Mouse (Mus musculus) stomach, embryonic 14.5 days (tissue): ENCODE measurements around the gene Il15. TPM values are rescaled to one million over a fixed set of nuclear protein-coding genes. Genes with fewer than 3 reads are reported as not detected.

Source experiments
- ATAC-seq: fragments of 200-750 bp; cut with Nextera tagmentation; 2 replicates; pipeline ENCODE4 v1.8.0; 2017; ENCODE audit warnings: low read depth, moderate TSS enrichment; ENCODE audit not compliant: insufficient number of reproducible peaks, insufficient read depth, low FRiP score
- H3K27ac ChIP-seq: fragments of 300-500 bp; sonication (generic); 2 replicates; pipeline ENCODE4 v1.5.1; 2014; ENCODE audit warnings: mild to moderate bottlenecking, low read length, moderate library complexity, mixed read lengths
- H3K27me3 ChIP-seq: fragments of 300-500 bp; sonication (generic); 2 replicates; pipeline ENCODE4 v1.6.1; 2014; ENCODE audit warnings: low read length, control low read depth, mixed read lengths; ENCODE audit not compliant: control insufficient read depth, insufficient read depth
- H3K36me3 ChIP-seq: fragments of 300-500 bp; sonication (generic); 2 replicates; pipeline ENCODE4 v1.6.1; 2014; ENCODE audit warnings: mild to moderate bottlenecking, control low read depth, low read length, moderate library complexity, mixed read lengths; ENCODE audit not compliant: control insufficient read depth, insufficient read depth
- H3K4me1 ChIP-seq: fragments of 300-500 bp; sonication (generic); 2 replicates; pipeline ENCODE4 v1.6.1; 2014; ENCODE audit warnings: low read length, control low read depth, mixed read lengths; ENCODE audit not compliant: control insufficient read depth, insufficient read depth
- H3K4me2 ChIP-seq: fragments of 300-500 bp; sonication (generic); replicated peaks from 2 replicates; pipeline ENCODE4 v1.6.1; 2014; ENCODE audit warnings: low read depth, low read length, control low read depth
- H3K4me3 ChIP-seq: fragments of 300-500 bp; sonication (generic); 2 replicates; pipeline ENCODE4 v1.5.1; 2014; ENCODE audit warnings: low read depth, low read length, control low read depth
- H3K9ac ChIP-seq: fragments of 300-500 bp; sonication (generic); replicated peaks from 2 replicates; pipeline ENCODE4 v1.6.1; 2014; ENCODE audit warnings: low read depth, mild to moderate bottlenecking, control low read depth, low read length, moderate library complexity, mixed read lengths
- H3K9me3 ChIP-seq: fragments of 300-500 bp; sonication (generic); 2 replicates; pipeline ENCODE4 v1.6.1; 2016; ENCODE audit warnings: low read depth, low read length, control low read depth; ENCODE audit not compliant: control insufficient read depth
- WGBS: fragments of 180-500 bp; shearing (Covaris S2); extraction: QIAGEN DNeasy Blood & Tissue Kit; methylation state at CpG from one replicate; pipeline ENCODE4 v1.1.7; 2014; 5-methylcytosine and 5-hydroxymethylcytosine counted together
- polyA plus RNA-seq: library from polyadenylated mRNA; unstranded; fragments of >200 nt; fragmentation: Nextera tagmentation; extraction: Ambion mirVana; gene quantifications from 2 replicates; pipeline ENCODE4 v1.2.1, GENCODE M21; 2014

Il15 gene
- polyA plus RNA-seq, 1 experiment from 2014 or later: 3.8 TPM

DNA sequence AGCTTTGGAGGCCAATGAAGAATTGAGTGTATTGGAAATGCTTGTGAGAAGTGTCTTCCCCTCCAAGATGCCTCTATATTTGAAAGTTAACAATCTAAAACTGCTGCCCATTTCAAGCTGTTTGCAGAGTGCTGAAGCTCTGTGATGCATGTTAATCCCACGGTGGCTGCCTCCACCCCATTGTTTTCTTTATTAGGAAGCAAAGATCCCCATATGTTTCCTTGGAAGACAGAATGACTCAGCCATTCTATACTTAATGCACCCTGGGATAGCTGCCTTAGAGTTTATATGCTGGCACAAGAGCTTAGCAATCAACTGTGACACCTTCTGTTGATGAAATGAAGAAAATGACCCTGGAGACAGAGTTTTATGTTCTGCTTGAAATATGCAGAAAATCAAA, 96.6 kb downstream of the Il15 start:
- H3K9ac ChIP-seq: no peak overlapping the region
- no peaks in the 10 kb centered on the region for H3K9me3 ChIP-seq
- no peak overlapping the region for H3K4me3 ChIP-seq
- H3K27me3 ChIP-seq: no peaks in the 10 kb centered on the region
- ATAC-seq: no peak
- H3K4me1 ChIP-seq: no peaks in the 10 kb centered on the region
- no peak overlapping the region for H3K27ac ChIP-seq
- 32% methylated on average over 1 of the region's 1 CpGs for WGBS
- H3K36me3 ChIP-seq: no peaks in the 10 kb centered on the region
- H3K4me2 ChIP-seq: no peak overlapping the region

GRCm38 (mm10) chr8:82296256-82296655, 106.8 kb downstream of the Il15 start:
- Histone ChIP-seq H3K27me3 (no peaks in the 10 kb centered on the region), H3K27ac (no peak overlapping the region), H3K4me3 (no peak overlapping the region), H3K4me1 (no peaks in the 10 kb centered on the region), H3K4me2 (no peak overlapping the region), H3K9ac (no peak overlapping the region), H3K36me3 (no peaks in the 10 kb centered on the region), H3K9me3 (no peaks in the 10 kb centered on the region)
- 82% methylated on average over 2 of the region's 2 CpGs for WGBS
- no peak for ATAC-seq

- Histone ChIP-seq H3K27ac (no peak overlapping the region), H3K9me3 (no peaks in the 10 kb centered on the region), H3K4me3 (no peak overlapping the region), H3K36me3 (no peaks in the 10 kb centered on the region), H3K4me1 (no peaks in the 10 kb centered on the region), H3K27me3 (no peaks in the 10 kb centered on the region), H3K9ac (no peak overlapping the region), H3K4me2 (no peak overlapping the region)
- WGBS: 90% methylated on average over 5 of the region's 5 CpGs
- ATAC-seq: no peak
Measured at GRCm38 (mm10) chr8:82291659-82292058, 111.4 kb downstream of the Il15 start.

- Histone ChIP-seq H3K4me3 (no peak overlapping the region), H3K36me3 (no peaks in the 10 kb centered on the region), H3K27me3 (no peaks in the 10 kb centered on the region), H3K9ac (no peak overlapping the region), H3K27ac (no peak overlapping the region), H3K4me2 (no peak overlapping the region), H3K9me3 (no peaks in the 10 kb centered on the region), H3K4me1 (no peaks in the 10 kb centered on the region)
- no peak for ATAC-seq
- 94% methylated on average over 3 of the region's 3 CpGs for WGBS
Measured at GRCm38 (mm10) chr8:82285866-82286265, 117.2 kb downstream of the Il15 start.

DNA sequence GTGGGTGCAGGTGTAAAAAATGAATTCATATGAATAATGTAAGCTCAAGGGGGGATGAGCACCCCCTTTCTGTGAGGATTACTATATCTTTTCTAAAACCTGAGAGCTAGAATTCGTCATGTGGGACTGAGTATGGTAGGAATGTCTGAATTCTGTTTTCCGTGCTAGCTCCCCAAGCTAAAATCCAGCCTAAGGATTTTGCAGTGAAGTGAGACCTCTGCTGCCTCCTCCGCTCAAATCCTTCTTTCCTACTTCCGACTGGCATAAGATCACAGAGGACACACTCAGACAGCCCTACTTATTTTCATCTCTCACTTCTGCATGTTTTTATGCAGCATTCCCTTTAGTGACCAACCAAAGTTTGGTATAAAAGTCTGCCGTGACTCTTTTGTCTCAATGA, 121.0 kb downstream of the Il15 start:
- Histone ChIP-seq H3K4me3 (no peak overlapping the region), H3K9ac (no peak overlapping the region), H3K27ac (no peak overlapping the region), H3K36me3 (no peaks in the 10 kb centered on the region), H3K9me3 (no peaks in the 10 kb centered on the region), H3K4me1 (no peaks in the 10 kb centered on the region), H3K4me2 (no peak overlapping the region), H3K27me3 (no peaks in the 10 kb centered on the region)
- no peak for ATAC-seq
- WGBS: 72% methylated on average over 5 of the region's 5 CpGs
